Mouse (Mus musculus): ENCODE results near the gene Sdhd. TPM values are rescaled to one million over a fixed set of nuclear protein-coding genes. Genes with fewer than 3 reads are reported as not detected.

Sdhd gene
- total RNA-seq, 2 experiments from 2014 or later, result 97.9 to 114 TPM

DNA sequence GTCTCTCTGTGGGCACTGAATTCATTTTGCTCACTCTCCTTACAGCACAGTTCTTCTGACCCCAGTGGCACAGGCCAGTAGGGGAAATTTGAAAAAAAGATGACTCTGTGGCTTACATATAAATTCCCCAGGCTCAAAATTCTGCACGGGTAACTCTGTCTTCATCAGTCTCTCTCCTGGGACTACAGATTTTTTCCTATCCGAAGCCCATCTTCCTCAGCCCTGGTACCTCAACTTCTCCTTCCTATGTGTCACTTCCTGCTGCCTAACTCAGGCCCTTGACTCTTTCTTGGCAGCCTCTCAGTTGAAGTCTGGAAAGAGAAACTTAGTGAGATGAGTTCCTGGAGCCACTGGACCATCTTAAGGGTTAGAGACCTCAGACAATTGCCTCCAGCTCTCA lies 50.1 kb downstream of the Sdhd start:
- H3K27ac ChIP-seq, result no peak overlapping the region
- intact Hi-C loops (cut with DNase I), result no loop called here
- TF ChIP-seq CTCF (IDR thresholded peaks at IDR 0.05), result no peak
- no peak overlapping the region for H3K4me3 ChIP-seq
- DNase-seq (ENCODE audit: extremely low spot score in 1 of 2, low spot score in 2 of 2), result no peak

DNA sequence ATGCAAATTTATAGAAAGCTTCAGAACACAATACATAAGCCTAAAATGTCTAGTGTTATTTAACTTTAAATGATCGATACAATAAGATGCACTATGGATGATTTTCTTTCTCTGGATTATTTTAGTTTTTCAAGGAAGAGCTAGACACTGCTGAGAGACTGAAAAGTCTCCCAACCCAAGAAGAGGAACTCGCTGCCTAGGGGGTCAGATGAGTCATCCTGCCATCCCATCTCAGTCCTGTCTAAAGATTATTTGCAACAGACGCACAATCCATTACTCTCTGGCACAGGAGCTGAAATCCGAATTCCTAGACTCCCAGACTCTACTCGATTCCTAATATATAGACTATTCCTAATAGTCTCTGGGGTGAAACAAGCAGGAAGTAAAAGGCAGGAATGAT lies 51.4 kb downstream of the Sdhd start:
- Histone ChIP-seq H3K4me3 (no peak overlapping the region), H3K27ac (no peak overlapping the region)
- TF ChIP-seq CTCF (IDR thresholded peaks at IDR 0.05), result no peak
- DNase-seq (ENCODE audit: extremely low spot score in 1 of 2, low spot score in 2 of 2), result no peak
- intact Hi-C loops (cut with DNase I), result no loop called here

DNA sequence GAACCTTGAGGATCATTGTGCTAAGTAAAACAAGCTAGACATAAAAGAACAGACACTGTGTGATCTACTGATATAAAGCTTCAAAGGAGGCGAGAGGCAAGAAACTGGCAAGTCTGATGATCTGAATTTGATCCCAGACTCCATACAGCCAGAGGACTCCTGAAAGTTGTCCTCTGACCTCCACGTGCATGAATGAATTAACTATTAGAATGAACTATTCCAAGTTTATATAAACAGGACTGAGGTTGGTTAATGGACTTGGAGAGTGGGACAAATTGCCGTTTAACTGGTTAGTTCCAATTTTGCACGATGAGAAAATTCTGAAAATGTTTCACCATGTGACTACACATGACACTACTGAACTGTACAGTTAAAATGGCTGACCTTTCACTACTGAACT lies 54.7 kb downstream of the Sdhd start:
- no peak overlapping the region for H3K27ac ChIP-seq
- intact Hi-C loops (cut with DNase I), result no loop called here
- DNase-seq (ENCODE audit: extremely low spot score in 1 of 2, low spot score in 2 of 2), result no peak
- no peak for TF ChIP-seq CTCF (IDR thresholded peaks at IDR 0.05)
- H3K4me3 ChIP-seq, result no peak overlapping the region

DNA sequence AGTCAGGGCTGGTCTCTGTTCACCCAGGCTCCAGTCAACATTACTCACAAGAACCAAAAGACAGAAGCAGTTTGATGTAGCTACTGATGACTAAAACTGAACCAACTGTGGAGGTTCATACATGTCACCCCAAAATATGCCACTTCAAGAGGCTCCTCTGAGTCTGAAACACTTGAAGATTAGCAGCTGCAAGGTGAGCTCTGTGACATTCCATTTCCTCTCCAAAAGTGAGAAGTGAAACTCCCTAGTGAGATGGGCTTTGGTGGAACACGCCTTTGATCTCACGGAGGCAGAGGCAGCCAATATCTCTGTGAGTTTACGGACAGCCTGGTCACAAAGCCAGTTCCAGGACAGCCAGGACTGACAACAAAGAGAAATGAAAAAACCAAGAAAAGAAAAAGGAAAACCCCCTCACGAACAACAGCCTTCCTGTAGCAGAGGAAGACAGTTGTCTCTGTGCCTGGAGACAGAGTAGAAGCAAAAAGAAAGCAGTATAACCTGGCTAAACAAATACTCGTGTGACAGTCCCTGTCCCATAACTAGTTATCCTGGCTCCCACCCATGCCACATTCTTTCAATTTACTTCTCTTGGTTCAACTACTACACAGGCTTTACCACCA lies 55.6 kb downstream of the Sdhd start:
- Histone ChIP-seq H3K4me3 (no peak overlapping the region), H3K27ac (no peak overlapping the region)
- no peak for TF ChIP-seq CTCF (IDR thresholded peaks at IDR 0.05)
- DNase-seq (ENCODE audit: extremely low spot score in 1 of 2, low spot score in 2 of 2), result no peak
- intact Hi-C loops (cut with DNase I), result no loop called here

Other genes with a start within 250 kb of the Sdhd start
- gene Plet1, start 109.3 kb downstream of the Sdhd start, total RNA-seq (2021), result not detected
- gene Pts, start 75.1 kb downstream of the Sdhd start, total RNA-seq (2021), result 10 to 100 TPM; 28.6 to 31.6 TPM
- 10 to 100 TPM; 22.6 to 23.8 TPM for gene Il18, start 49.0 kb downstream of the Sdhd start, total RNA-seq (2021)
- 1 to 10 TPM; 3.0 to 3.6 TPM for gene Bco2, start 48.6 kb downstream of the Sdhd start, total RNA-seq (2021)
- gene Tex12, start 42.5 kb downstream of the Sdhd start, total RNA-seq (2021), result not detected
- gene Timm8b, start 98 bp upstream of the Sdhd start, total RNA-seq (2021), result 100 to 1,000 TPM; 216 to 226 TPM
- gene Pih1d2, start 13.5 kb upstream of the Sdhd start, total RNA-seq (2021), result 1 to 10 TPM; 2.0 to 3.8 TPM
- gene Nkapd1, start 13.7 kb upstream of the Sdhd start, total RNA-seq (2021), result 10 to 100 TPM; 21.3 to 22.1 TPM
- 100 to 1,000 TPM; 110 to 119 TPM for gene Dlat, start 56.0 kb upstream of the Sdhd start, total RNA-seq (2021)
- gene Dixdc1, start 135.7 kb upstream of the Sdhd start, total RNA-seq (2021), result 10 to 100 TPM; 79.4 to 80.7 TPM
- 1 to 10 TPM; 2.8 to 3.2 TPM for gene 2310030G06Rik, start 142.7 kb upstream of the Sdhd start, total RNA-seq (2021)
- gene Cryab, start 147.5 kb upstream of the Sdhd start, total RNA-seq (2021), result 100 to 1,000 TPM; 118 to 125 TPM
- gene Hspb2, start 148.5 kb upstream of the Sdhd start, total RNA-seq (2021), result 1 to 10 TPM; 1.4 to 1.5 TPM
- gene Fdxacb1, start 164.4 kb upstream of the Sdhd start, total RNA-seq (2021), result 1 to 10 TPM; 4.6 to 4.8 TPM
- gene Alg9, start 171.2 kb upstream of the Sdhd start, total RNA-seq (2021), result 10 to 100 TPM; 25.4 to 26.7 TPM
- gene 1110032A03Rik, start 171.7 kb upstream of the Sdhd start, total RNA-seq (2021), result 10 to 100 TPM; 34.7 to 38.3 TPM
- gene Ppp2r1b, start 241.5 kb upstream of the Sdhd start, total RNA-seq (2021), result 10 to 100 TPM; 21.6 to 28.5 TPM